Mouse (Mus musculus) limb, embryonic 14.5 days (tissue): Measurements from ENCODE around the gene Bmp6. TPM values are rescaled to one million over a fixed set of nuclear protein-coding genes. Genes with fewer than 3 reads are reported as not detected.

Experiments used
- ATAC-seq: fragments of 200-750 bp; cut with Nextera tagmentation; 2 replicates; pipeline ENCODE4 v1.8.0; 2017; ENCODE audit warnings: low read depth, moderate number of reproducible peaks, moderate TSS enrichment; ENCODE audit not compliant: low FRiP score
- DNase-seq: peaks from one replicate; pipeline ENCODE4 v3.0.0-alpha.2; 2015; ENCODE audit warnings: low spot score
- H3K27ac ChIP-seq: fragments of 300-500 bp; sonication (generic); replicated peaks from 2 replicates; pipeline ENCODE4 v1.5.1; 2014; ENCODE audit warnings: low read depth, mild to moderate bottlenecking, low read length, moderate library complexity, mixed read lengths
- H3K27me3 ChIP-seq: fragments of 300-500 bp; sonication (generic); 2 replicates; pipeline ENCODE4 v1.6.1; 2014; ENCODE audit warnings: low read length, mixed read lengths; ENCODE audit not compliant: control insufficient read depth, insufficient read depth
- H3K36me3 ChIP-seq: fragments of 300-500 bp; sonication (generic); 2 replicates; pipeline ENCODE4 v1.6.1; 2014; ENCODE audit warnings: mild to moderate bottlenecking, low read length, moderate library complexity, mixed read lengths; ENCODE audit not compliant: control insufficient read depth, insufficient read depth
- H3K4me1 ChIP-seq: fragments of 300-500 bp; sonication (generic); 2 replicates; pipeline ENCODE4 v1.6.1; 2014; ENCODE audit warnings: antibody characterized with exemption, low read length, mixed read lengths; ENCODE audit not compliant: control insufficient read depth, insufficient read depth
- H3K4me2 ChIP-seq: fragments of 300-500 bp; sonication (generic); replicated peaks from 2 replicates; pipeline ENCODE4 v1.6.1; 2014; ENCODE audit warnings: low read depth, mild to moderate bottlenecking, low read length, moderate library complexity; ENCODE audit not compliant: severe bottlenecking
- H3K4me3 ChIP-seq: fragments of 300-500 bp; sonication (generic); replicated peaks from 2 replicates; pipeline ENCODE4 v1.5.1; 2014; ENCODE audit warnings: low read length
- H3K9ac ChIP-seq: fragments of 300-500 bp; sonication (generic); 2 replicates; pipeline ENCODE4 v1.6.1; 2014; ENCODE audit warnings: mild to moderate bottlenecking, low read depth, low read length, moderate library complexity; ENCODE audit not compliant: severe bottlenecking
- H3K9me3 ChIP-seq: fragments of 300-500 bp; sonication (generic); 2 replicates; pipeline ENCODE4 v1.6.1; 2016; ENCODE audit warnings: low read length; ENCODE audit not compliant: control insufficient read depth
- POLR2A ChIP-seq: fragments of 200-500 bp; IDR thresholded peaks from 2 replicates; pipeline ENCODE4 v1.8.0; 2012; ENCODE audit warnings: inconsistent platforms, mild to moderate bottlenecking, moderate library complexity, borderline replicate concordance; ENCODE audit not compliant: insufficient read depth, insufficient read length; ENCODE audit errors: extremely low read depth
- WGBS: fragments of 180-500 bp; shearing (Covaris S2); extraction: QIAGEN DNeasy Blood & Tissue Kit; methylation state at CpG from one replicate; pipeline ENCODE4 v1.1.7; 2014; 5-methylcytosine and 5-hydroxymethylcytosine counted together
- polyA plus RNA-seq, 2 experiments: library from polyadenylated mRNA; depleted of rRNA in 1 of 2; stranded (reverse) in 1 of 2; unstranded in 1 of 2; fragments of >200 nt; fragmentation: Nextera tagmentation in 1 of 2; extraction: Ambion mirVana in 1 of 2; gene quantifications; 2 replicates each; pipeline versions ENCODE4 v1.2.1 to v1.2.3; 2012 to 2014

The Bmp6 gene
- polyA plus RNA-seq, 2 experiments = 1.9 to 6.6 TPM

GRCm38 (mm10) chr13:38347775-38348135, 2.8 kb downstream of the Bmp6 start:
- ATAC-seq (no peak), DNase-seq (no peak)
- Histone ChIP-seq H3K27ac (no peak overlapping the region), H3K4me2 (no peak overlapping the region), H3K9me3 (no peaks in the 10 kb centered on the region), H3K9ac (no peak overlapping the region), H3K36me3 (no peaks in the 10 kb centered on the region), H3K4me3 (no peak overlapping the region), H3K27me3 (peaks cover 58% of the 10 kb centered on the region), H3K4me1 (peaks cover 15% of the 10 kb centered on the region)
- TF ChIP-seq POLR2A = no peak
- WGBS = 30% methylated on average over 5 of the region's 5 CpGs

GRCm38 (mm10) chr13:38349046-38349445, 4.1 kb downstream of the Bmp6 start:
- no peak overlapping the region for H3K9ac ChIP-seq
- DNase-seq (no peak), ATAC-seq (no peak)
- H3K4me3 ChIP-seq = no peak overlapping the region
- H3K4me2 ChIP-seq = no peak overlapping the region
- H3K4me1 ChIP-seq = peaks cover 15% of the 10 kb centered on the region
- H3K36me3 ChIP-seq = no peaks in the 10 kb centered on the region
- no peak for TF ChIP-seq POLR2A
- H3K27ac ChIP-seq = no peak overlapping the region
- H3K9me3 ChIP-seq = no peaks in the 10 kb centered on the region
- 67% methylated on average over 4 of the region's 4 CpGs for WGBS
- H3K27me3 ChIP-seq = peaks cover 52% of the 10 kb centered on the region

DNA sequence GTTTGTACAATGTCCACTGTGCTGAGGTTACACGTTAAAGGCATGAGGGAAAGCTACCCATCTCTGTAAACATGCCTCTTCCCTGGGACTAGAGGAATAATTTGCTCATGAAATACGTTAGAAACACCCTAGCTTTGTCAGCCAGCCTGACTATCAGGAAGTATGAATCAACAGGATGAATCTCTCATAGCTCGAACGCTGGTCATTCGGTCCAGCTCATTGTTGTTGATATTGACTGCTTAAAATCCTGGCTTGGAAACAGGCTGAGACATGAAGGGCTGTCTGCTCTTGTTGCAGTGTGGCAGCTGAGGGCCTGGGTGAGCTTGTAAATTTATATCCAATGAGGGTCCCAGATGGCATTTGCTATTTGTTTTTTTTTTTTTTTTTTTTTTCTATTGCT, 4.9 kb downstream of the Bmp6 start:
- Histone ChIP-seq H3K27ac (no peak overlapping the region), H3K36me3 (no peaks in the 10 kb centered on the region), H3K9me3 (no peaks in the 10 kb centered on the region), H3K4me1 (peaks cover 15% of the 10 kb centered on the region), H3K4me3 (no peak overlapping the region), H3K9ac (no peak overlapping the region), H3K4me2 (no peak overlapping the region), H3K27me3 (peaks cover 49% of the 10 kb centered on the region)
- ATAC-seq (no peak), DNase-seq (no peak)
- 71% methylated on average over 5 of the region's 5 CpGs for WGBS
- TF ChIP-seq POLR2A = no peak

DNA sequence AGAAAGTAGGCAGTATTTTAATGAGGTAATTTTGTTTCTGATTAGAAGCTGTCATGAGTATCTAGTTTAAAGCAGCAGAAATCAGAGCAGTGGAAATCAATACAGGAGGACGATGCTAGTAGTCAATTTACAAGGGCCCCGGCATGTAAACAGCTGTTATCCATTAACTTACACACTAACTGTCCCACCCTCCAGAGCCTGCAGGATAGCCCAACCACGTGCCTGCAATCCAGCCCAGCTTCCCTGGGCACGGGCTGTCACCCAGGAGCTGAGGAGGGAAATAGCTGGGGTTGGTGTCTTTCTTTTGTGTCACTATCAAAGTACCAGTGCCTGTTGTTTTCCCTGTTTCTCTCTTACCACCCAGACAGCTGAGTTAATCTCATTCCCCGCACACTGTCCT, 7.1 kb downstream of the Bmp6 start:
- Histone ChIP-seq H3K36me3 (no peaks in the 10 kb centered on the region), H3K27me3 (peaks cover 29% of the 10 kb centered on the region), H3K4me1 (0 out of 2 replicates have a peak, but pooled peaks cover 4% of the 10 kb centered on the region), H3K9ac (no peak overlapping the region), H3K4me2 (no peak overlapping the region), H3K4me3 (no peak overlapping the region), H3K9me3 (no peaks in the 10 kb centered on the region), H3K27ac (no peak overlapping the region)
- no peak for DNase-seq
- no peak for TF ChIP-seq POLR2A
- 17% methylated on average over 5 of the region's 5 CpGs for WGBS
- no peak for ATAC-seq

DNA sequence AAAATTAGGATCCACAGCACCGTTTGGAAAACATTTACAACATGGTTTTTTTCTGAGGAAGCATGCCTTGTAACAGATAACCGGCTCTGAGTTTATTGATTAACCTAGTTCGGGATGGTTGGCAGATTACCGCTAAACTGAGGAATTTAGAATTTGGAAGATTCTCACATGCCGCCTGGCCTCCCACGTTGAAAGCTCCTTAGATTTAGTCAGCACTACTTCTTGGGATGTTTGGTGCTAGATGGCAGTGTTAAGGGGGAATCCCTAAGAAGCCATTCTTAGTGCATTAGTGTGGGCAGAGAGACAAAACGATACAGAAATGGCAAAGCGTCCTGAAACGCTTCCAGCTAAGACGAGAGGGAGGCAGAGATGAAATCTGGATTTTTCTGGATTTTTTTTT, 8.1 kb downstream of the Bmp6 start:
- no peaks in the 10 kb centered on the region for H3K36me3 ChIP-seq

More for the DNA sequence above, 8.1 kb downstream of the Bmp6 start:
- no peak overlapping the region for H3K9ac ChIP-seq
- H3K27me3 ChIP-seq = peaks cover 19% of the 10 kb centered on the region
- H3K4me3 ChIP-seq = no peak overlapping the region
- ATAC-seq = no peak
- no peak for TF ChIP-seq POLR2A
- DNase-seq = no peak
- no peaks in the 10 kb centered on the region for H3K4me1 ChIP-seq
- WGBS = 74% methylated on average over 10 of the region's 10 CpGs
- H3K9me3 ChIP-seq = no peaks in the 10 kb centered on the region
- no peak overlapping the region for H3K4me2 ChIP-seq
- no peak overlapping the region for H3K27ac ChIP-seq
